Mouse (Mus musculus): ENCODE measurements at regions not wholly inside any gene's neighbourhood (a gene's known extent, or its start where the extent isn't known, plus 50 kb on each side); places are given as distances from the start of the nearest gene placed in this dataset.

DNA sequence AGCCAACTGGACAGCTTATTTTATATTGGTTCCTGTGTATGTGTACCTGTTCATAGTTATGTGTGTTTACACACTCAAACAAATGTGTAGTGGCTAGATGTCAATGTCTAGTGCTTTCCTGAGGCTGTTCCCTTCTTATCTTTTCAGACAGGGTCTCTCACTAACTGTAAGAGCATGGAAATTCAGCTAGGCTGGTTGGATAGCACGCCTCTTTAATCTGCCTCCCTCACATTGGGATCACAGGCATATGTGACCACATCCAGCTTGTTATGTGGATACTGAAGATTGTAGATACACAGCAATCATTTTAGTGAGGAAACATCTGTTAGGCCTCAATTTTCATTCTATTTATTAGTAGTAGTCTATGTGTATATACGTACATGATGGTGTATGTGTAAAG lies 261.4 kb downstream of the Tex13c3 start:
- TF ChIP-seq POLR2A (IDR thresholded peaks at IDR 0.05; ENCODE audit: insufficient read length, low read depth) (no peak), CEBPB (IDR thresholded peaks at IDR 0.05; ENCODE audit: insufficient read depth, poor library complexity, severe bottlenecking) (no peak), MYOG (IDR thresholded peaks at IDR 0.05; ENCODE audit: control insufficient read depth in 1 of 3, insufficient read depth in 1 of 3, insufficient read length in 2 of 3, low read depth in 2 of 3) (no peak), REST (IDR thresholded peaks at IDR 0.05; ENCODE audit: insufficient read depth, insufficient read length) (no peak), TCF12 (IDR thresholded peaks at IDR 0.05; ENCODE audit: insufficient read depth, poor library complexity, severe bottlenecking) (no peak), TCF3 (IDR thresholded peaks at IDR 0.05; ENCODE audit: insufficient read length, low read depth) (no peak), POLR2AphosphoS2 (IDR thresholded peaks at IDR 0.05; ENCODE audit: insufficient read length, low read depth) (no peak), MAX (IDR thresholded peaks at IDR 0.05; ENCODE audit: low read depth) (no peak), SRF (IDR thresholded peaks at IDR 0.05; ENCODE audit: control insufficient read depth, insufficient read length, low read depth) (no peak)
